Mouse (Mus musculus): Measurements from ENCODE around the gene Cyp1a1. TPM values are rescaled to one million over a fixed set of nuclear protein-coding genes. Genes with fewer than 3 reads are reported as not detected.
A peak's percentile ranks its signal among the peaks of the same experiment; 100 is the strongest.

The Cyp1a1 gene
- polyA plus RNA-seq, 1 experiment: not detected

DNA sequence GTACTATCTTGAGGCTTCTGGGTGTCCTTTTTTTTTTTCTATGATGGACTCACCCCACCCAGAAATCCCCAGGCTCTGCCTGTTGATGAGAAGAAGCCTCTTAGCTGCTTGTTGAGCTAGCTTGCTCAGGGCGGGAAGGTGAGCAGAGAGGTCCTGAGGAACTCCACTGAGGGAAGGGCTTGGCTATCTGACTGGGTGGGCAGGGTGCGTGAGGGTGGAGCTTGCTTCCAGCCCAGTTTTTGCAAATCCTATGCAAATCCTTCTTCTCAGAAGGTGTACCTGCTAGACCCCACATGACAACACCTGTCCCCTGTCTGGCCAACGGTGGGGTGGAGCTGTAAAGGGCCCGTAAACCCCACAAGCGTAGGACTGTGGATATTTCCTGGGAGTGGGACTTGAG, 34.4 kb upstream of the Cyp1a1 start, which contains the start of gene Csk:
TSS of gene Csk (minus strand) at position 349 of the 400 bp plus-strand sequence.
- H3K36me3 ChIP-seq (ENCODE audit: control insufficient read depth): no peaks in the 10 kb centered on the region
- H3K9me3 ChIP-seq (ENCODE audit: control insufficient read depth, low read length): no peaks in the 10 kb centered on the region
- H3K4me3 ChIP-seq (replicated peaks): no peak within 1 kb of the TSS
- no peaks in the 10 kb centered on the region for H3K27me3 ChIP-seq (ENCODE audit: control insufficient read depth)
- no peak for TF ChIP-seq GATA1 (IDR thresholded peaks at IDR 0.05; ENCODE audit: low read length)
- TF ChIP-seq TAL1 (IDR thresholded peaks at IDR 0.05; ENCODE audit: low read length): no peak
- H3K4me1 ChIP-seq (ENCODE audit: control insufficient read depth): peaks cover 13% of the 10 kb centered on the region

DNA sequence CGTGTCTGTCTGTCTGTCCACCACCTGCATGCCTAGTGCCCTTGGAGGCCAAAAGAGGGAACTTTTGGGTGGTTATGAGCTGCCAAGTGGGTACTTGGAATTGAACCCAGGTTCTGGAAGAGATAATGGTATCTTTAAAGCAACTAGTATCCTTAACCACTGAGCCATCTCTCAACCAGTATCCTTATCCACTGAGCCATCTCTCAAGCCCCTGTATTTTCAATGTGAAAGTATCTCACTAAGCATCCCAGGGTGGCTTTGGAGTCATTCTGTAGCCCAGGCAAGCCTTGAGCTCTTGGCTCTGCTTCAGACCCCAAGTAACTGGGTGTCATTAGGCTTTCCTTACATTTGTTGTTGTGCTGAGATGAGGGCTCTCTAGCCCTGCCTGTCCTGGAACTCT, 32.8 kb upstream of the Cyp1a1 start:
- no peaks in the 10 kb centered on the region for H3K9me3 ChIP-seq (ENCODE audit: control insufficient read depth, low read length)
- no peaks in the 10 kb centered on the region for H3K36me3 ChIP-seq (ENCODE audit: control insufficient read depth)
- no peak for TF ChIP-seq GATA1 (IDR thresholded peaks at IDR 0.05; ENCODE audit: low read length)
- H3K27me3 ChIP-seq (ENCODE audit: control insufficient read depth): no peaks in the 10 kb centered on the region
- peaks cover 16% of the 10 kb centered on the region for H3K4me1 ChIP-seq (ENCODE audit: control insufficient read depth)
- no peak overlapping the region for H3K4me3 ChIP-seq (replicated peaks)

DNA sequence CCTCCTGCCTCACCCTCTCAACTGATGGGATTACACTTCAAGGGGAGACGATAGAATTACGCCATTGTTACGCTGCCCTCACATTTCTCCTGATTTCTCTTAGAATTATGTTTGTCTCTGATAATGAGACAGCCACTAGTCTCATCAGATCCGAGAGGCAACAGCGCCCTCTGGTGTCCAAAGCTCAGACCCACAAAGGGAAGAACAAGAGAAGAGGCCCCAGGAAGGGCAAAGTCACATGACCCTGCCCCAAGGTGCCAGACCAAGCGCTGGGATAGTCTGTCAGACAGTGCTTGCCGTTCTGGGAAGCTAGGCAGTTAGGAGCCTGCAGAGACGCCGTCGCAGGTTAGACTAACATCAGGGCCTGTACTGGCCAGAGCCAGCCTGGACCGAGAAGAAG, 32.0 kb upstream of the Cyp1a1 start:
- H3K27me3 ChIP-seq (ENCODE audit: control insufficient read depth): no peaks in the 10 kb centered on the region
- H3K4me1 ChIP-seq (ENCODE audit: control insufficient read depth): peaks cover 24% of the 10 kb centered on the region
- H3K36me3 ChIP-seq (ENCODE audit: control insufficient read depth): no peaks in the 10 kb centered on the region
- TF ChIP-seq GATA1 (IDR thresholded peaks at IDR 0.05; ENCODE audit: low read length) (no peak), TAL1 (IDR thresholded peaks at IDR 0.05; ENCODE audit: low read length) (no peak)
- H3K4me3 ChIP-seq (replicated peaks): peak overlapping the region; percentile 26
- H3K9me3 ChIP-seq (ENCODE audit: control insufficient read depth, low read length): no peaks in the 10 kb centered on the region

DNA sequence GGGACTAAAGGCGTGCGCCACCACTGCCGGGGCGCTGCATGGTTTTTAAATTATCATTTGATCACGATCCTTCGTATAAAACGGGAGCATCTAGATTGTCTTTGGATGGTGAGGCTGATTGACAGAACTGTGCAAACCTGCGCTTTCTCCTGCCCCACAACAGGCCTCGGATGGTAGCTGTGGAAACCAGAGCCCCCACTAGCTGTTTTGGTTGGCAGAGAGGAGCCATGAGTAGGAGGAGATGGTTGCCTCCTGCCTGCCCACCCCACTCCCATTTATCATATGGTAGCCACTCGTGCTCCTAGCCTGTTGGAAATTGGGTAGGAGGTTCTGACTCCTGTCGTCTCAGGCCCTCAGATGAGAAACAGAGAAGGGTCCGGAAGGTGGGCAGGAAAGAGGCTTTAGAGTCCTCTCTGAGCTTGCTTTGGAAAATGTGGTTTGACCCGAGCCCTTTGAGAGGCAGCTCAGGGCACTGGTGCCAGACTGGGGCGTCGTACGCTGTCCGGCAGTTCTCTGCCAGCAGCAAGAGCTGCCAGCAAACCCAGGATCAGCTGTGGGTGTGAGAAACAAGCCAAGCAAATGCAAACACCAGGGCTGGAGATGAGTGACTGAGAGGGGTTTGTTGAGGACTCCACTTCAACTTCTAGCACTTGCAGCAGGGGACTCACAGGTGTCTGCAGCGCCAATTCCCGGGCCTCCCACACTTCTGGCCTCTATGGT, 30.9 kb upstream of the Cyp1a1 start:
- Histone ChIP-seq H3K4me3 (replicated peaks) (no peak overlapping the region), H3K27me3 (ENCODE audit: control insufficient read depth) (no peaks in the 10 kb centered on the region), H3K9me3 (ENCODE audit: control insufficient read depth, low read length) (no peaks in the 10 kb centered on the region), H3K36me3 (ENCODE audit: control insufficient read depth) (no peaks in the 10 kb centered on the region), H3K4me1 (ENCODE audit: control insufficient read depth) (peaks cover 30% of the 10 kb centered on the region)
- TF ChIP-seq GATA1 (IDR thresholded peaks at IDR 0.05; ENCODE audit: low read length): no peak
- TF ChIP-seq TAL1 (IDR thresholded peaks at IDR 0.05; ENCODE audit: low read length): no peak

DNA sequence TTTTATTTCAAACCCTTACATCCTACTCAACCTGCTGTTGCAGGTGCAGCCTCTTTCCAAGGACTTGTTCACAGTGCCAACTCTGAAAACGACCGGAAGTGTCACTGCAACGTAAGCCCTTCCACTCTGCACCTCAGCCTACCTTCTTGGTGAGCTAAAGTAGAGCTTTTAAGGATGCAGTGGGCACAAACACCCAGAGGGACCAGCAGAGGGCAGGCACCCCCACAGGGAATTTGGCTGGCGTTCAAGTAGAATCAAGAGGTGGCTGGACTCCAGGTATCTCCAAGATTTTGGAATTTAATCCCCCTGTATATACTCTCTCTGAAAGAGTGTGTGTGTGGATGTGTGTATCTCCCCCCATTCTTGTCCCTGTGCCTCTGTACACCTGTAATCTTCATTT, 29.9 kb upstream of the Cyp1a1 start:
- Histone ChIP-seq H3K4me3 (replicated peaks) (no peak overlapping the region), H3K36me3 (ENCODE audit: control insufficient read depth) (no peaks in the 10 kb centered on the region), H3K27me3 (ENCODE audit: control insufficient read depth) (no peaks in the 10 kb centered on the region), H3K4me1 (ENCODE audit: control insufficient read depth) (peaks cover 32% of the 10 kb centered on the region), H3K9me3 (ENCODE audit: control insufficient read depth, low read length) (no peaks in the 10 kb centered on the region)
- no peak for TF ChIP-seq GATA1 (IDR thresholded peaks at IDR 0.05; ENCODE audit: low read length)
- no peak for TF ChIP-seq TAL1 (IDR thresholded peaks at IDR 0.05; ENCODE audit: low read length)

DNA sequence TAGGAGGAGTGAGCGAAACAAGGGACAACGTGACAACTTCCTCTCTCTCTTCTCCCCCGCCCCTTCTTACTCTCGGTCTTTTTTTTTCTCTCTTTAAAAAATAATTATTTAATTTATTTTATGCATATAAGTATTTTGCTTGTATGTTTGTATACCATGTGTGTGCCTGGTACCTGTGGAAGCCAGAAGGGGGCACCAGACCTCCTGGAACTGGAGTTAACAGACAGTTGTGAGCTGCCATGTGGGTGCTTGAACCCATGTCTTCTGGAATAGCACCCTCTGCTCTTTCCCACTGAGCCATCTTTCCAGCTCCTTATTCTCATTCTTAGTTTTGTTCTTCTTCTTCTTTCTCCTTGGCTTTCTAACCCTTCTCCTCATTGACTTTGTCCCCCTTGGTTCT, 28.8 kb upstream of the Cyp1a1 start:
- TF ChIP-seq TAL1 (IDR thresholded peaks at IDR 0.05; ENCODE audit: low read length) (no peak), GATA1 (IDR thresholded peaks at IDR 0.05; ENCODE audit: low read length) (no peak)
- H3K4me1 ChIP-seq (ENCODE audit: control insufficient read depth): peaks cover 32% of the 10 kb centered on the region
- no peak overlapping the region for H3K4me3 ChIP-seq (replicated peaks)
- no peaks in the 10 kb centered on the region for H3K27me3 ChIP-seq (ENCODE audit: control insufficient read depth)
- no peaks in the 10 kb centered on the region for H3K9me3 ChIP-seq (ENCODE audit: control insufficient read depth, low read length)
- no peaks in the 10 kb centered on the region for H3K36me3 ChIP-seq (ENCODE audit: control insufficient read depth)

DNA sequence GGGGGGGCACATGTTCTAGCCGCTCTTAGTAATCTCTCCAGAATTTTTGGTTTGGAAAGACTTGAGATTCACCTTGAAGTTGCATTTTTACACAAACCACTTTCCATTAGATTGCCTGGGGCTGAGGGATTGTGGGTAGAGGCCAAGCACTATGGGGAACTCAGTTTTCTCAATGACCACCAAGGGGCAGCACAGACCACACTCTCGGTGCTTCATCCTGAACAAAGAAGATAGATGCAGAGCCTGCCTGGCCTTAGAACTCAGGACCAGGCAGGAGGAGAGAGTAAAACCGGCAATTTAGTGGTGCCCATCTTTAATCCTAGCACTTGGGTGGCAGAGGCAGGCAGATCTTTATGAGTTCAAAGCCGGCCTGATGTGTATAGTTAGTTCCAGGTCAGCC, 28.0 kb upstream of the Cyp1a1 start:
- no peak for TF ChIP-seq TAL1 (IDR thresholded peaks at IDR 0.05; ENCODE audit: low read length)
- TF ChIP-seq GATA1 (IDR thresholded peaks at IDR 0.05; ENCODE audit: low read length): no peak
- H3K4me3 ChIP-seq (replicated peaks): no peak overlapping the region
- H3K27me3 ChIP-seq (ENCODE audit: control insufficient read depth): no peaks in the 10 kb centered on the region
- H3K4me1 ChIP-seq (ENCODE audit: control insufficient read depth): peaks cover 32% of the 10 kb centered on the region
- H3K9me3 ChIP-seq (ENCODE audit: control insufficient read depth, low read length): no peaks in the 10 kb centered on the region
- no peaks in the 10 kb centered on the region for H3K36me3 ChIP-seq (ENCODE audit: control insufficient read depth)

DNA sequence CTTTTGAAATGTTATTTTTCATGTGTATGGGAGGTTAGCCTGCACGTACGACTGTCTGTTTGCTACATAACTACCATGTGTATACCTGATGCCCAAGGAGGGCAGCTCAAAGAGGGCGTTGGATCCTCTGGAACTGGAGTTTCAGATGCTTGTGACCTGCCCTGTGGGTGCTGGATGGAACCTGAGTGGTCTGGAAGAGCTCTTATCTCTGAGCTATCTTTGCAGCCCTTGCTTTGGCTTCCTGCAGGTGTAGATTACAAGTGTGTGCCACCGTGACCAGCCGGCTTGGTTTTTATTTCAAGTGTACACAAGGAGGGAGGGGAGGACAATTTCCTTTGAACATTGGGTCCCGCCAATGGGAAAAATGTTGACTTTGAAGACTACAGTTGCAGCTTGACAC, 27.2 kb upstream of the Cyp1a1 start:
- Histone ChIP-seq H3K4me3 (replicated peaks) (peak overlapping the region; percentile 0), H3K27me3 (ENCODE audit: control insufficient read depth) (no peaks in the 10 kb centered on the region), H3K9me3 (ENCODE audit: control insufficient read depth, low read length) (no peaks in the 10 kb centered on the region), H3K36me3 (ENCODE audit: control insufficient read depth) (no peaks in the 10 kb centered on the region), H3K4me1 (ENCODE audit: control insufficient read depth) (peaks cover 32% of the 10 kb centered on the region)
- TF ChIP-seq TAL1 (IDR thresholded peaks at IDR 0.05; ENCODE audit: low read length) (peak; percentile 79), GATA1 (IDR thresholded peaks at IDR 0.05; ENCODE audit: low read length) (peak; percentile 87)

DNA sequence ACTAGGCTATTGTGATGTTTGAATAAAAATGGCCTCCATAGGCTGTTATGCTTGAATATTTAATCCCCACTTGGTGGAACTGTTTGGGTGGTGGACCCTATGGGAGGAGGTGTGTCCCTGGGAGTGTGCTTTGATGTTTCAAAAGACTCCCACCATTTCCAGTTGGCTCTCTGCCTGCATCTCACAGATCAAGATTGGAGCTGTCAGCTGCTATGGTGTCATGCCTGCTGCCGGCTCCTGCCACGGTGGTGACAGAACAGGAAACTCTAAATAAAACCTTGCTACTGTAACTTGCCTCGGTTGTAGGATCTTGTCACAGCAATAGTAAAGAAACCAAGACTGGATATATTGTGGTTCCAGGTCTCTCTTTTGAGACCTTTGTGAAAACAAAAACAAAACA, 26.2 kb upstream of the Cyp1a1 start:
- Histone ChIP-seq H3K4me3 (replicated peaks) (no peak overlapping the region), H3K27me3 (ENCODE audit: control insufficient read depth) (no peaks in the 10 kb centered on the region), H3K4me1 (ENCODE audit: control insufficient read depth) (peaks cover 24% of the 10 kb centered on the region), H3K9me3 (ENCODE audit: control insufficient read depth, low read length) (no peaks in the 10 kb centered on the region), H3K36me3 (ENCODE audit: control insufficient read depth) (no peaks in the 10 kb centered on the region)
- TF ChIP-seq TAL1 (IDR thresholded peaks at IDR 0.05; ENCODE audit: low read length): no peak
- no peak for TF ChIP-seq GATA1 (IDR thresholded peaks at IDR 0.05; ENCODE audit: low read length)

DNA sequence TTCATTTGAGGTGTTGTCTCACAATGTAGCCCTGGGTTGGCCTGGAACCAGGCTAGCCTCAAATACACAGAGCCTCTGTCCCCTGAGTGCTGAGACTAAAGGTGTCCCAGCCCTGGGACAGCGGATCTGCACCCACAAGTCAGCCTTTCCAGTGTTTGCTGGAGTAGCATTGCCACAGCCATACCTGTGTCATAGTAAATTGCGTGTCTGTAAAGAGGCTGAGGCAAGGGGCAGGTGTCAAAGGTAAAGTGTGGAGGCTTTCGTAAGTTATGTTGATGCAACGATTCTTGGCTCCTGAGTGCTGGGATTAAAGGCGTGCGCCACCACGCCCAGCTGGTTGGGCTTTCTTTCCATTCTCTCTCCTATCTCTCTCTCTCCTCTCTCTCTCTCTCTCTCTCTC, 23.1 kb upstream of the Cyp1a1 start:
- no peaks in the 10 kb centered on the region for H3K36me3 ChIP-seq (ENCODE audit: control insufficient read depth)
- TF ChIP-seq GATA1 (IDR thresholded peaks at IDR 0.05; ENCODE audit: low read length) (no peak), TAL1 (IDR thresholded peaks at IDR 0.05; ENCODE audit: low read length) (no peak)
- H3K27me3 ChIP-seq (ENCODE audit: control insufficient read depth): no peaks in the 10 kb centered on the region
- H3K9me3 ChIP-seq (ENCODE audit: control insufficient read depth, low read length): no peaks in the 10 kb centered on the region
- no peak overlapping the region for H3K4me3 ChIP-seq (replicated peaks)
- peaks cover 29% of the 10 kb centered on the region for H3K4me1 ChIP-seq (ENCODE audit: control insufficient read depth)
